Mouse (Mus musculus) urinary bladder, adult 2 months (tissue): Measurements from ENCODE around the gene Galnt15. TPM values are rescaled to one million over a fixed set of nuclear protein-coding genes. Genes with fewer than 3 reads are reported as not detected.
"Not testable (repeated sequence)": the region's sequence is repeated elsewhere in the genome, so short reads cannot be mapped to it uniquely, and the experiment has no call there.

Experiments
- DNase-seq: peaks from one replicate; pipeline ENCODE4 v3.0.0; 2022; ENCODE audit warnings: low spot score
- polyA plus RNA-seq: library from polyadenylated mRNA; depleted of rRNA; stranded (reverse); fragments of >200 nt; gene quantifications from 2 replicates; pipeline ENCODE4 v1.2.3, GENCODE M21; 2012; rRNA removed

Gene Galnt15
- polyA plus RNA-seq, 1 experiment, result 14.0 TPM

GRCm38 (mm10) chr14:32087584-32088248 lies 58.9 kb downstream of the Galnt15 start:
- not testable (repeated sequence) for DNase-seq

- no peak for DNase-seq
Observed at GRCm38 (mm10) chr14:32091124-32091523, 62.3 kb downstream of the Galnt15 start.

GRCm38 (mm10) chr14:32091704-32092103 lies 62.9 kb downstream of the Galnt15 start:
- no peak for DNase-seq

GRCm38 (mm10) chr14:32093018-32093417 lies 64.2 kb downstream of the Galnt15 start:
- no peak for DNase-seq

GRCm38 (mm10) chr14:32093500-32094117 lies 64.8 kb downstream of the Galnt15 start:
- DNase-seq, result no peak

- DNase-seq, result no peak
Observed at GRCm38 (mm10) chr14:32095646-32096045, 66.9 kb downstream of the Galnt15 start.

- DNase-seq, result no peak
Observed at GRCm38 (mm10) chr14:32096740-32097139, 68.0 kb downstream of the Galnt15 start.

GRCm38 (mm10) chr14:32097691-32098090 lies 68.9 kb downstream of the Galnt15 start:
- no peak for DNase-seq

- DNase-seq, result no peak
Observed at GRCm38 (mm10) chr14:32098951-32099350, 70.2 kb downstream of the Galnt15 start.

- DNase-seq, result no peak
Observed at GRCm38 (mm10) chr14:32103556-32103955, 74.8 kb downstream of the Galnt15 start.

GRCm38 (mm10) chr14:32105663-32106062 lies 76.9 kb downstream of the Galnt15 start:
- no peak for DNase-seq

GRCm38 (mm10) chr14:32106911-32107310 lies 78.1 kb downstream of the Galnt15 start:
- no peak for DNase-seq

Other genes with a start within 250 kb of the Galnt15 start
- 10.3 and 13.7 TPM in 2 replicates for gene Ankrd28, start 198.3 kb upstream of the Galnt15 start, polyA plus RNA-seq
- 19.9 and 21.9 TPM in 2 replicates for gene Oxnad1, start 56.4 kb downstream of the Galnt15 start, polyA plus RNA-seq
- 35.7 and 48.1 TPM in 2 replicates for gene Dph3, start 56.7 kb downstream of the Galnt15 start, polyA plus RNA-seq
- gene Msmb, start 113.0 kb downstream of the Galnt15 start, polyA plus RNA-seq, result not detected in 2 replicates
- gene Ncoa4, start 130.9 kb downstream of the Galnt15 start, polyA plus RNA-seq, result 77.0 and 77.6 TPM in 2 replicates
- 83.2 and 92.1 TPM in 2 replicates for gene Timm23, start 172.9 kb downstream of the Galnt15 start, polyA plus RNA-seq
- gene Parg, start 173.0 kb downstream of the Galnt15 start, polyA plus RNA-seq, result 11.4 and 14.3 TPM in 2 replicates